Mouse (Mus musculus) hindbrain, embryonic 16.5 days (tissue): ENCODE data around the gene Pbx2. TPM values are rescaled to one million over a fixed set of nuclear protein-coding genes. Genes with fewer than 3 reads are reported as not detected.

Source experiments
- ATAC-seq: fragments of 200-750 bp; cut with Nextera tagmentation; 2 replicates; pipeline ENCODE4 v1.8.0; 2017; ENCODE audit warnings: moderate TSS enrichment, moderate library complexity
- H3K27ac ChIP-seq: fragments of 300-500 bp; sonication (generic); 2 replicates; pipeline ENCODE4 v1.5.1; 2014; ENCODE audit warnings: low read depth, mild to moderate bottlenecking, control low read depth, low read length, moderate library complexity
- H3K27me3 ChIP-seq: fragments of 300-500 bp; sonication (generic); replicated peaks from 2 replicates; pipeline ENCODE4 v1.6.1; 2014; ENCODE audit warnings: low read length; ENCODE audit not compliant: control insufficient read depth, insufficient read depth
- H3K36me3 ChIP-seq: fragments of 300-500 bp; sonication (generic); 2 replicates; pipeline ENCODE4 v1.6.1; 2014; ENCODE audit warnings: mild to moderate bottlenecking, low read length, moderate library complexity, mixed read lengths; ENCODE audit not compliant: control insufficient read depth, insufficient read depth
- H3K4me1 ChIP-seq: fragments of 300-500 bp; sonication (generic); 2 replicates; pipeline ENCODE4 v1.6.1; 2014; ENCODE audit warnings: low read depth, low read length; ENCODE audit not compliant: control insufficient read depth, insufficient read depth
- H3K4me2 ChIP-seq: fragments of 300-500 bp; sonication (generic); 2 replicates; pipeline ENCODE4 v1.6.1; 2014; ENCODE audit warnings: mild to moderate bottlenecking, low read length, control low read depth, moderate library complexity
- H3K4me3 ChIP-seq: fragments of 300-500 bp; sonication (generic); 2 replicates; pipeline ENCODE4 v1.5.1; 2014; ENCODE audit warnings: mild to moderate bottlenecking, low read length, control low read depth, moderate library complexity
- H3K9ac ChIP-seq: fragments of 300-500 bp; sonication (generic); 2 replicates; pipeline ENCODE4 v1.6.1; 2014; ENCODE audit warnings: low read depth, mild to moderate bottlenecking, control low read depth, low read length, moderate library complexity
- H3K9me3 ChIP-seq: fragments of 300-500 bp; sonication (generic); 2 replicates; pipeline ENCODE4 v1.6.1; 2014; ENCODE audit warnings: mild to moderate bottlenecking, low read length, moderate library complexity; ENCODE audit not compliant: control insufficient read depth
- WGBS: fragments of 180-500 bp; shearing (Covaris S2); extraction: QIAGEN DNeasy Blood & Tissue Kit; methylation state at CpG from one replicate; pipeline ENCODE4 v1.1.7; 2014; 5-methylcytosine and 5-hydroxymethylcytosine counted together
- polyA plus RNA-seq: library from polyadenylated mRNA; unstranded; fragments of >200 nt; fragmentation: Nextera tagmentation; extraction: Ambion mirVana; gene quantifications from 2 replicates; pipeline ENCODE4 v1.2.1, GENCODE M21; 2015

Pbx2 gene
- polyA plus RNA-seq, 1 experiment from 2014 or later = 7.3 TPM

DNA sequence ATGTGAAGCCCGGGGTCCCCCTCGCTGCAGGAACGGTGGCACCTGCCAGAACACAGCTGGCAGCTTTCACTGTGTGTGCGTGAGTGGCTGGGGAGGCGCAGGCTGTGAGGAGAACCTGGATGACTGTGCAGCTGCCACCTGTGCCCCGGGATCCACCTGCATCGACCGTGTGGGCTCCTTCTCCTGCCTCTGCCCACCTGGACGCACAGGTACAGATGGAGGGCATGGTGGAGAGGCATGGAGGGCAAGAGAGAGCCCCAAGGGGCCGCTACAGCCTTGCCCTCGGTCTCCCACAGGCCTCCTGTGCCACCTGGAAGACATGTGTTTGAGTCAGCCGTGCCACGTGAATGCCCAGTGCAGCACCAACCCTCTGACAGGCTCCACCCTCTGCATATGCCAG is 22.6 kb upstream of the Pbx2 start:
- 76% methylated on average over 12 of the region's 13 CpGs for WGBS
- H3K27ac ChIP-seq = no peak overlapping the region
- H3K27me3 ChIP-seq = no peaks in the 10 kb centered on the region
- H3K9me3 ChIP-seq = no peaks in the 10 kb centered on the region; the same call in 1 of the 2 replicates
- H3K4me1 ChIP-seq = no peaks in the 10 kb centered on the region
- no peak overlapping the region for H3K4me2 ChIP-seq
- H3K36me3 ChIP-seq = no peaks in the 10 kb centered on the region
- no peak overlapping the region for H3K9ac ChIP-seq
- H3K4me3 ChIP-seq = no peak overlapping the region
- no peak for ATAC-seq

DNA sequence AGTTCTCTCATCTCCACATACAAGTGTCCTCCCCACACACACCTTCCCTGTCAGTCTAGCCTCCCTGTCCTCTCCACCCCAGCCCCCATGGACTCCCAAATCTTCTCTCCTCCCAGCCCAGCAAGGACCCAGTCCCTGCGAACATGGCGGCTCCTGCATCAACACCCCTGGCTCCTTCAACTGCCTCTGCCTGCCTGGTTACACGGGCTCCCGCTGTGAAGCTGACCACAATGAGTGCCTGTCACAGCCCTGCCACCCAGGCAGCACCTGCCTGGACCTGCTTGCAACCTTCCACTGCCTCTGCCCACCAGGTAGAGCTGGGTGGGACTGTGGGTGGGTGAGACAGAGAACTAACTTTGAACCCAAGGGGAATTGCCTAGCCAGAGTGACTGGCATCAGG is 21.1 kb upstream of the Pbx2 start:
- Histone ChIP-seq H3K4me1 (no peaks in the 10 kb centered on the region), H3K27me3 (no peaks in the 10 kb centered on the region), H3K9me3 (no peaks in the 10 kb centered on the region; the same call in 1 of the 2 replicates), H3K36me3 (no peaks in the 10 kb centered on the region), H3K4me2 (no peak overlapping the region), H3K9ac (no peak overlapping the region), H3K27ac (no peak overlapping the region), H3K4me3 (no peak overlapping the region)
- no peak for ATAC-seq
- WGBS = 80% methylated on average over 4 of the region's 4 CpGs

DNA sequence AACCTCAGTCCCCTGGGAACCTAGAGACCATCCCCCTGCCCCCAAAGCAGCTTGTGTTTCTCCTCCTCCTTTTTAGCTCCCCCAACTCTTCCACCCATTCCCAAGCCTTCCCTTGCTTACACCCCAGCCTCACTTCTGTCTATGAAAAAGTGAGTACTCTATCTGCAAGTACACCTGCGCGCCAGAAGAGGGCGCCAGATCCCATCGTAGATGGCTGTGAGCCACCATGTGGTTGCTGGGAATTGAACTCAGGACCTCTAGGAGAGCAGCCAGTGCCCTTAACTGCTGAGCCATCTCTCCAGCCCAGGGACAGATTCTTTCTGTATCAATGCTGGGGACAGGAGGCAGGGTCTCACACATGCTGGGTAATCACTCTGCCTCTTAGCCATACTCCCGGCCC is 19.2 kb upstream of the Pbx2 start:
- Histone ChIP-seq H3K4me1 (no peaks in the 10 kb centered on the region), H3K36me3 (no peaks in the 10 kb centered on the region), H3K9ac (no peak overlapping the region), H3K27ac (no peak overlapping the region), H3K27me3 (no peaks in the 10 kb centered on the region), H3K4me3 (no peak overlapping the region), H3K4me2 (no peak overlapping the region), H3K9me3 (no peaks in the 10 kb centered on the region)
- no peak for ATAC-seq
- 11% methylated on average over 5 of the region's 5 CpGs for WGBS

DNA sequence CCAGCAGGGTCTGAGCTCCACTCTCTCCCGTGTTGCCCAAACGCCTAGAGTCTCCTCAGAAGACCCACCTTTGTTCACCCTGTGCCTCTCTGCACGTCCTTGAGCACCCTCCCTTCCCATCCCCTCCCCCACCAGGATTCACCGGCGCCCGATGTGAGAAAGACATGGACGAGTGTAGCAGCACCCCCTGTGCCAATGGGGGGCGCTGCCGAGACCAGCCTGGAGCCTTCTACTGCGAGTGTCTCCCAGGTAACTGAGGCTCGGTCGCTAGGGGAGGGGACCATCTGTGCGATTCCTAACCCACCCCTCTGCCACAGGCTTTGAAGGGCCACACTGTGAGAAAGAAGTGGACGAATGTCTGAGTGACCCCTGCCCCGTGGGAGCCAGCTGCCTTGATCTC is 18.7 kb upstream of the Pbx2 start:
- 9% methylated on average over 15 of the region's 15 CpGs for WGBS
- no peak for ATAC-seq
- H3K27me3 ChIP-seq = no peaks in the 10 kb centered on the region

DNA sequence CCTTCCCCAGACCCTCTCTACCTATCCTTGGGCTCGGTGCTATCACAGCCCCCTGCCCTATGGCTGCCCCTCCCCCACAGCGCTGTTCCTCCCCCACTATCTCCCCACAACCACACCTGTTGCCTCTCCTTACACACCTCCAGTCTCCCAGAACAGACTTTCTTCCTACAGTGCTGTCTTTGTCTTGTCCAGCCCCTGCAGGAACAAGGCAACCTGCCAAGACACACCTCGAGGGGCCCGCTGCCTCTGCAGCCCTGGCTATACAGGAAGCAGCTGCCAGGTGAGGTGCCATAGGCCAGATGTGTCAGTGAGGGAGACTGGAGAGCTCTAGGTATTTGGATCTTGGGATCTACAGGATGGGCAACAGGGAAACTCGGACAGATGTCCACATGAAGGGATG is 14.5 kb upstream of the Pbx2 start:
- Histone ChIP-seq H3K36me3 (no peaks in the 10 kb centered on the region), H3K9me3 (no peaks in the 10 kb centered on the region), H3K4me2 (no peak overlapping the region), H3K27ac (no peak overlapping the region), H3K9ac (no peak overlapping the region), H3K4me3 (no peak overlapping the region), H3K4me1 (no peaks in the 10 kb centered on the region), H3K27me3 (no peaks in the 10 kb centered on the region)
- no peak for ATAC-seq
- WGBS = 80% methylated on average over 4 of the region's 5 CpGs

More for the DNA sequence above, 18.7 kb upstream of the Pbx2 start:
- Histone ChIP-seq H3K36me3 (no peaks in the 10 kb centered on the region), H3K4me1 (no peaks in the 10 kb centered on the region), H3K27ac (no peak overlapping the region), H3K9me3 (no peaks in the 10 kb centered on the region), H3K9ac (no peak overlapping the region), H3K4me3 (no peak overlapping the region), H3K4me2 (no peak overlapping the region)

DNA sequence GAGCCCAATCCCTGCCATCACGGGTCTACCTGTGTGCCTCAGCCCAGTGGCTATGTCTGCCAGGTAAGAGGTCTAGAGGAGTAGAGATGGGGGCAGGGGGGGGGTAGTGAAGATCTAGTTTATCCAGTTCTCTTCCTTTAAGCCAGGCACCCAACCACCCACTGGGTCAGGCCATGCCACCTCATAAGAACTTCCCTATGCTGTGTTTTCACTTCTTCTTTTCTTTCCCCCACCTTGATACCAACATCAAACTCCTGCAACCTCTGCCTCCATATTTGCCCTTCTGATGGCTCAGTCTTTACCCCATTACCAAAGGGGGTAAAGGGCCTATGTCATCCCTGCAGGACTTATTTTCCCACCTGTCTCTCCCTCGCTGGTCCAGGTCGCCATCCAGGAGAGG is 13.0 kb upstream of the Pbx2 start:
- no peaks in the 10 kb centered on the region for H3K4me1 ChIP-seq
- ATAC-seq = no peak
- no peak overlapping the region for H3K4me2 ChIP-seq
- H3K27me3 ChIP-seq = no peaks in the 10 kb centered on the region
- H3K27ac ChIP-seq = no peak overlapping the region
- no peak overlapping the region for H3K9ac ChIP-seq
- H3K4me3 ChIP-seq = no peak overlapping the region
- H3K36me3 ChIP-seq = no peaks in the 10 kb centered on the region
- no peaks in the 10 kb centered on the region for H3K9me3 ChIP-seq
- 92% methylated on average over 3 of the region's 3 CpGs for WGBS

DNA sequence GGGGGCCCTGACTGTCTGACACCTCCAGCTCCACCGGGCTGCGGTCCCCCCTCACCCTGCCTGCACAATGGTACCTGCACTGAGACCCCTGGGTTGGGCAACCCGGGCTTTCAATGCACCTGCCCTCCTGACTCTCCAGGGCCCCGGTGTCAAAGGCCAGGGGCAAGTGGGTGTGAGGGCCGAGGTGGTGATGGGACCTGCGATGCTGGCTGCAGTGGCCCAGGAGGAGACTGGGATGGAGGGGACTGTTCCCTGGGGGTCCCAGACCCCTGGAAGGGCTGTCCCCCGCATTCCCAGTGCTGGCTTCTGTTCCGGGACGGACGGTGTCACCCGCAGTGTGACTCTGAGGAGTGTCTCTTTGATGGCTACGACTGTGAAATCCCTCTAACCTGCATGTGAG is 8.5 kb upstream of the Pbx2 start:
- Histone ChIP-seq H3K9ac (no peak overlapping the region), H3K36me3 (no peaks in the 10 kb centered on the region), H3K27ac (no peak overlapping the region), H3K4me3 (no peak overlapping the region), H3K9me3 (no peaks in the 10 kb centered on the region), H3K27me3 (no peaks in the 10 kb centered on the region), H3K4me2 (no peak overlapping the region), H3K4me1 (peaks cover 10% of the 10 kb centered on the region)
- no peak for ATAC-seq
- 88% methylated on average over 12 of the region's 12 CpGs for WGBS

DNA sequence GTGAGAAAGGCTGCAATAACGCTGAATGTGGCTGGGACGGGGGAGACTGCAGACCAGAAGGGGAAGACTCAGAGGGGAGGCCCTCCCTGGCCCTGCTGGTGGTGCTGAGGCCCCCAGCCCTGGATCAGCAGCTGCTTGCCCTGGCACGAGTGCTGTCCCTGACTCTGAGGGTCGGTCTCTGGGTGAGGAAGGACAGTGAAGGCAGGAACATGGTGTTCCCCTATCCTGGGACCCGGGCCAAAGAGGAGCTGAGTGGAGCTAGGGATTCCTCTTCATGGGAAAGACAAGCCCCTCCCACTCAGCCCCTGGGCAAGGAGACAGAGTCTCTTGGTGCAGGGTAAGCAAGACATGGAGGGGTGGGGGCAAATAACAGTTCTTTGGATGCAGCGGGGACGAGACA is 7.7 kb upstream of the Pbx2 start:
- Histone ChIP-seq H3K27me3 (no peaks in the 10 kb centered on the region), H3K9me3 (no peaks in the 10 kb centered on the region), H3K4me1 (peaks cover 15% of the 10 kb centered on the region), H3K36me3 (no peaks in the 10 kb centered on the region), H3K9ac (no peak overlapping the region), H3K27ac (no peak overlapping the region), H3K4me3 (no peak overlapping the region), H3K4me2 (no peak overlapping the region)
- no peak for ATAC-seq
- 60% methylated on average over 7 of the region's 7 CpGs for WGBS

DNA sequence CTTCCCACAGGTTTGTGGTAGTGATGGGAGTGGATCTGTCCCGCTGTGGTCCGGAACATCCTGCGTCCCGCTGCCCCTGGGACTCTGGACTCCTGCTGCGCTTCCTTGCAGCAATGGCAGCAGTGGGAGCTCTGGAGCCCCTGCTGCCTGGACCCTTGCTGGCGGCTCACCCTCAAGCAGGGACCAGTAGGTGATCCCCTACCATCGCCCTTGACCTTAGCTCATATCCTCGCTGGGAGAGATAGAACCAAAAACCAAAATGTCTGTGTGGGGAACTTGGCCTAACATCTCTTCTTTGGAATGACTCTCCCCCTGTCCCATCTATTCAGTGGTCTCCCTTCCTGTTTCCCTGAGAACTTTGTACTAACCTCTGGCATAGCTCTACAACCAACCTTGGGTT is 7.2 kb upstream of the Pbx2 start:
- peaks cover 15% of the 10 kb centered on the region for H3K4me1 ChIP-seq
- no peak overlapping the region for H3K27ac ChIP-seq
- H3K4me2 ChIP-seq = no peak overlapping the region
- no peak overlapping the region for H3K4me3 ChIP-seq
- no peaks in the 10 kb centered on the region for H3K36me3 ChIP-seq
- no peak for ATAC-seq
- no peaks in the 10 kb centered on the region for H3K27me3 ChIP-seq
- H3K9me3 ChIP-seq = no peaks in the 10 kb centered on the region
- H3K9ac ChIP-seq = no peak overlapping the region
- 81% methylated on average over 7 of the region's 8 CpGs for WGBS

DNA sequence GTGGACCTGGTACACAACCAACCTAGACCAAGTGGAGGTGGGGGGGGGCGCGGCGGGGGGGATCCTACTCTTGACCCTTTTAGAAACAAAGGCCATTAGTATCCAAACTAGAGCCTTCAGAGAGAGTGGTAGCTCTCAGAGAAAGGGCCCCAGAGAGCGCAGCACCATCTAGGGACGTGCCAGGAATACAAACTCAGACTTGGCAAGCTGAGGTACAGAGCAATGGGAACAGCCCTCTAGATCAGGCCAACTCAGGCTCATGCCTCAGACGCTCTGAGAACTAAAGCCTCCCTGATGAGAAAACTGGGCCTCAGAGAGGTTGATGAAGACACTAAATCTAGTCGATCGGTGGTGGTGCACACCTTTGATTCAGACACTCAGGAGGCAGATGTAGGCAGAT is 5.9 kb upstream of the Pbx2 start:
- peaks cover 15% of the 10 kb centered on the region for H3K4me1 ChIP-seq
- H3K9ac ChIP-seq = no peak overlapping the region
- H3K36me3 ChIP-seq = no peaks in the 10 kb centered on the region
- 0 out of 2 replicates have a peak overlapping the region, but pooled peaks have one; percentile 39 for H3K27ac ChIP-seq
- no peaks in the 10 kb centered on the region for H3K27me3 ChIP-seq
- no peak overlapping the region for H3K4me3 ChIP-seq
- no peak overlapping the region for H3K4me2 ChIP-seq
- 82% methylated on average over 8 of the region's 8 CpGs for WGBS
- H3K9me3 ChIP-seq = no peaks in the 10 kb centered on the region
- no peak for ATAC-seq
